Mouse (Mus musculus) frontal cortex, postnatal 36 days (tissue): ENCODE results near the gene Qrfp.

Experiments
- DNase-seq, 2 experiments: peaks; one replicate each; pipeline ENCODE4 v3.0.0; 2022; ENCODE audit warnings: low spot score in 2 of 2

Qrfp gene

DNA sequence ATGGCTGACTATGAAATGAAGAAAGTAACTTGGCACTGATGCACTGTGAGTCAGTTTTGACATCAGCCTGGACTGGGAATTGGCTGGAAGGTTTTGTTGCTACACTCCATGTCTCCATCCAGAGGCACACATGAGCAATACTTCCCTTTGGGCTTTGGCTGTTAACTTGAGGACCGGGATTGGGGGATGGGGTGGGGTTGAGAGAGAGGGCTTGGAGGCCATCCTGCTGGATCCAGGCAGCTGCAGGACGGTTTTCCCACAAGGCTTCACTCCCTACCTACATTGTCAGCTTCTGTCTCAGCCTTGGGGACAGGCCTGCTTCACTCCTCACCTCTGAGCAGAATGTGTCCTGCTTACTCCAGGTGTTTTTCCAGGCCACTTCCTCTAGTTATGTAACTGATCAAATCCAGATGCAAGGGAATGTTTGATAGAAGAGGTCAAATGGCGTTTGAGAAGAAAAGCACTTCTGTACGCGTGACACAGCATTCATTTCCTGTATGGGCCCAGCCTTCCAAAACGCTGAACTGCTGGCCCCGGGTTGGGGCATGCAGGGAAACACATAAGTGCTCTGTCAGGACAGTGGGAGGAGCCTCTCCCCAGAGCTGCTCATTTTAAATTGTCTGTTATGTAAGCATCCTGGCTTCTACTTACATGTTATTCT lies 39.5 kb downstream of the Qrfp start:
- DNase-seq: no peak

GRCm38 (mm10) chr2:31769631-31770111 lies 40.7 kb downstream of the Qrfp start:
- no peak for DNase-seq

DNA sequence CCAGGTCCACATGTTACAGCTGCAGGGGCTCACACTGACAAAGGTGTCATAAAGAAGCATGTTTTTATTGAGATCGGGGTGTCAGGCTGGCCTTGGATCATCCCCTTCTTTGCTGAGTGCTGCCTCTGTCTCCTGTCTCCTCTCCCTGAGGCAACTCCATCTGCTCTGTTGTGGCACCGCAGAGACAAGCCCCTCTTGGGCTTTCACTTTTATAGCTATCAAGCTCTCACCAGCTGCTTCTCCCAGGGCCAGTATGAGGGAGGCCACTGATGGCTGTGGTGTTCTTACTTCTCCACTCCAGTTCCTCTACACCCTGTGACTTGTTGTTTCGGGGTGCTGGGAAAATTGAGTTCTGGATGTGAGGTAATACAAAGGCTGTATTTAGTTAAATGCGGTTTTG lies 41.3 kb downstream of the Qrfp start:
- no peak for DNase-seq

DNA sequence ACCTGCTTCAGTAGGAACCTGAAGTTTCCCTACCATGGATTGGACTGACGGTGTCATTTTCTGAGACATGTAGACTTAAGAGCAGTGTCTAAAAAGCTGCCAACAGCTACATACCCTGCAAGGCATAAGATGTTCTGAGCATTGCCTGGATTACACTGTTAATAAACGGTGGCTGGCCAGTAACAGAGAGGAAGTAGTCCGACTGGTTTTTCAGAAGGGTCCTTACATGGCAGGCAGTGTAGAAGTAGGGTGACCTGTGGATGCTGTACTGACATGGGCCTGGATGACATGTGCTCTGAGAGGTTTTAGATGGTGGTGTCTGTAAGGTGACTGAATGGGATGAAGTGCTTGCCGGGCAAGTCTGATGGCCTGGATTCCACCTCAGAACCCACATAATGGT lies 42.6 kb downstream of the Qrfp start:
- DNase-seq: no peak

- DNase-seq: no peak
Observed at GRCm38 (mm10) chr2:31767104-31767503, 43.3 kb downstream of the Qrfp start.

GRCm38 (mm10) chr2:31763271-31763670 lies 47.1 kb downstream of the Qrfp start:
- no peak for DNase-seq

DNA sequence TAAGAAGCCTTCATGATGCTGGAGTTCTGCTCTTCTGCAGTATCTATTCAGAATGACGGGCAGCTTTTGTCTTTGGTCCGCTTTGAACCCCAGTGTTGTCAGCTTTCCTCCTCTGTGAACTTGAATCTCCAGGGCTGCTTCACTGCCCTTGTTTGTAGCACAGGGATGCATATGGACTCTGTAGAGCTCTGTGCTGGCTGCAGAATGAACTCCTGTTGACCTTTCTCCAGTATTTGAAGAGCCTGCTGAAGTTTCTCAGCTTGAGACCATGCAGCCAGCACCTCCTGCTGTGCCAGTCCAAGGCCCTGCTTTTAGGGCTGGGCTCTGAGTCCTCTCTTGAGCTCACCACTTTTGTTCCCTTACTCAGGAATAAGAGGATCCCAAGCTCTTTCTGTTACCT lies 47.5 kb downstream of the Qrfp start:
- DNase-seq: no peak

- DNase-seq: no peak
Observed at GRCm38 (mm10) chr2:31762155-31762554, 48.2 kb downstream of the Qrfp start.

GRCm38 (mm10) chr2:31761585-31761984 lies 48.8 kb downstream of the Qrfp start:
- DNase-seq: no peak

DNA sequence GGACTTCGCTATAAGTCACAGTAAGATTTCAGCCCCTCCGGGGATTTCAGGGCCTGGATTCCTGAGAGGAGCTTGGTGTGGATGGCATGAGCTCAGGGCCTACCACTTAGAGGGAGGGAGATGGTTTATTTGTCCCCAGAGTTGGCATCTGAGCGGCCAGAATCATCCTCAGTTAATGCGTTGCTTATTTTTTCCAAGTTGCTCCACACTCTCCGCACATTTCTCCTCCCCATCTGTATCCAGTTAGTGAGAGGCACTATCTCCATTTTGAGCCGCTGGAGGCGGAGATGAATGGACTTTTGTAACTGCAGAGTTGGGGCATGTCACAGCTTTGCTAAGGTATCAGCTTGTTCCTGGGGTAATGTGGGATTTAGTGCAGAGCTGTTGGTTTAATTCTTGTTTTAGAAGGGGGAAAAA lies 49.3 kb downstream of the Qrfp start:
- no peak for DNase-seq

- no peak for DNase-seq
Observed at GRCm38 (mm10) chr2:31760486-31760885, 49.9 kb downstream of the Qrfp start.

DNA sequence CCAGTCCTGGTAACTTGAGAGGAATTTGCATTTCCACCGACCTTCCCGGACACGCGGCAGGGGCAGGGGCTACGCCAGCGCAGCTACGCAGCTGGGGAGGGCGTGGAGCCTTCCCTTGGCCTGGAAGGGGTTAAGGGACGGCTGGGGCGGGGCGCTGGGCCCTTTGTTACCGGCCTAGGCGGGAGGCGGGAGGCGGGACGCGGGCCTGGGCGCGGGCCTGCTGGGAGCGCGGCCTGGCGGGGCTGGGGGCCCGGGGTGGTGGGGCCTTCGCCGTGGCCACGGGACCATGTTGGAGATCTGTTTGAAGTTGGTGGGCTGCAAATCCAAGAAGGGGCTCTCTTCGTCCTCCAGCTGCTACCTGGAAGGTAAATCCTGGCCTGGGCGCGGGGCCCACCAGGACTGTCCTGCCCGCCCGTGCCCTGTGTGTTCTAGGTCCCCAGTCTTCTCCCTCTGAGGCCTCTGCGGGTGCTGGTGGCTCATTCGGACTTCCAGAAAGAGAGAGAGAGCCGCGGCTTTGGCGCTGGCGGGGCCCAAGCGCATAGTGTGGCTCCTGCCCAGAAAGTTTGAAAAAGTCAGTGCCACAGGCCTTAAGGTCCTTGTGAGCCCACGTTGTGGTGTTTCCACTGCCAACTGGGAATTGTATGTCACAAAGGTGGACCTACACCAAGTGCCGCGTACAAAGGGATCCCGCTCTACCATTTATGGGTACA lies 50.5 kb downstream of the Qrfp start:
- DNase-seq: no peak

GRCm38 (mm10) chr2:31758966-31759365 lies 51.4 kb downstream of the Qrfp start:
- DNase-seq: no peak

- DNase-seq: no peak
Observed at GRCm38 (mm10) chr2:31757472-31757871, 52.9 kb downstream of the Qrfp start.
